8 mouse cellular contexts compared by ENCODE assay signal in the genomic region with DNA sequence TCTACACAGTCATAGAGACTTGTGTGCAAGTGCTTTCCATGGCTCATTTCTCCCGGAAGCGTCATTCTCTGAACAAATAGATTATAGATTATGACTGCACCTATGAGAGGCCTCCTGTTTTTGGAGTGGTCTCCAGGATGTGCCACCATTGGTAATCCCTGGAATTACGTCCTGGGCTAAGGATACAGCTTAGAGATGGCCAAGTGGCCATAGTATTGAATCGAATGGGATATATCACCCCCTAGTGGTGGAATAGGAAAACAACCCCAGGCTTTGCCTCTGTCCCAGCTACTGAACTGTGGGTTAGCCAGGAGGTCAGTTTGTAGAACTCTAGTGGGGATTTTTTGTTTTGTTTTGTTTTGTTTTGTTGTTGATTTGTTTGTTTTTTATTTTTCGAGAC. TPM values are rescaled to one million over a fixed set of nuclear protein-coding genes. Genes with fewer than 3 reads are reported as not detected.
DNase-seq lines count a peak whose midpoint lies in the region; ATAC-seq lines count a peak whose summit lies in the region.

No protein-coding gene starts in this region.

- no peaks in the 10 kb centered on the region for H3K4me1 ChIP-seq in embryonic facial prominence, embryonic 14.5 days (ENCODE audit: control insufficient read depth, insufficient read depth, low read length)
- no peaks in the 10 kb centered on the region for H3K4me1 ChIP-seq in stomach, embryonic 16.5 days (ENCODE audit: control insufficient read depth, insufficient read depth, low read length)

- no peak overlapping the region for H3K4me3 ChIP-seq in embryonic facial prominence, embryonic 14.5 days (ENCODE audit: low read depth, low read length)
- no peak overlapping the region for H3K4me3 ChIP-seq in stomach, embryonic 16.5 days (replicated peaks; ENCODE audit: low read length)

- no peak overlapping the region for H3K4me2 ChIP-seq in embryonic facial prominence, embryonic 14.5 days (ENCODE audit: low read depth, low read length)
- H3K4me2 ChIP-seq in stomach, embryonic 16.5 days (ENCODE audit: low read depth, low read length): no peak overlapping the region

- no peak overlapping the region for H3K27ac ChIP-seq in embryonic facial prominence, embryonic 14.5 days (replicated peaks; ENCODE audit: low read depth, low read length)
- H3K27ac ChIP-seq in stomach, embryonic 16.5 days (ENCODE audit: low read length): no peak overlapping the region

- H3K9me3 ChIP-seq in embryonic facial prominence, embryonic 14.5 days (ENCODE audit: control insufficient read depth, low read length): no peaks in the 10 kb centered on the region
- 0 out of 2 replicates have a peak, but pooled peaks cover under 1% of the 10 kb centered on the region for H3K9me3 ChIP-seq in stomach, embryonic 16.5 days (replicated peaks; ENCODE audit: control insufficient read depth, low read length)

- H3K36me3 ChIP-seq in embryonic facial prominence, embryonic 14.5 days (ENCODE audit: control insufficient read depth, insufficient read depth, low read length): no peaks in the 10 kb centered on the region
- H3K36me3 ChIP-seq in stomach, embryonic 16.5 days (ENCODE audit: control insufficient read depth, insufficient read depth, low read length): no peaks in the 10 kb centered on the region

- 36% methylated on average over 5 of the region's 5 CpGs for WGBS in embryonic facial prominence, embryonic 14.5 days
- 40% methylated on average over 5 of the region's 5 CpGs for WGBS in stomach, embryonic 16.5 days

- ATAC-seq in cerebellum, adult (ENCODE audit: insufficient number of reproducible peaks, low FRiP score, low TSS enrichment): peak; percentile 66; the same call in 1 of the 2 replicates
- peak; percentile 74 for ATAC-seq in embryonic facial prominence, embryonic 14.5 days (ENCODE audit: low read depth)
- ATAC-seq in stomach, embryonic 16.5 days (ENCODE audit: insufficient read depth, low FRiP score): 0 out of 2 replicates have a peak, but pooled peaks have one; percentile 63

- no peak overlapping the region for H3K9ac ChIP-seq in embryonic facial prominence, embryonic 14.5 days (ENCODE audit: low read depth, low read length)
- no peak overlapping the region for H3K9ac ChIP-seq in stomach, embryonic 16.5 days (ENCODE audit: low read length)

- no peaks in the 10 kb centered on the region for H3K27me3 ChIP-seq in embryonic facial prominence, embryonic 14.5 days (replicated peaks; ENCODE audit: control insufficient read depth, insufficient read depth, low read length)
- no peaks in the 10 kb centered on the region for H3K27me3 ChIP-seq in stomach, embryonic 16.5 days (ENCODE audit: control insufficient read depth, insufficient read depth, low read length)

- no peak for DNase-seq in cerebellum, adult 11 months
- DNase-seq in ovary, postnatal 14 days (ENCODE audit: low spot score): peak; percentile 22
- no peak for DNase-seq in ovary, postnatal 10 days (ENCODE audit: low spot score)
- DNase-seq in embryonic facial prominence, embryonic 14.5 days (ENCODE audit: low spot score): peak; percentile 47
- peak; percentile 39 for DNase-seq in kidney, postnatal 10 days
- DNase-seq in layer of hippocampus, adult 9-11 months: no peak

RNA-seq across cellular contexts. Expression of a gene that starts 21.4 kb away (rescaled TPM):
- 2.1 and 2.7 TPM in 2 replicates for polyA plus RNA-seq in embryonic facial prominence, embryonic 14.5 days (2014; fragmentation: Nextera tagmentation; extraction: Ambion mirVana)
- 0.95 and 1.4 TPM in 2 replicates for polyA plus RNA-seq in stomach, embryonic 16.5 days (2015; fragmentation: Nextera tagmentation; extraction: Ambion mirVana)

RNA-seq across cellular contexts. Expression of a gene that starts 23.2 kb away (rescaled TPM):
- polyA plus RNA-seq in embryonic facial prominence, embryonic 14.5 days (2014; fragmentation: Nextera tagmentation; extraction: Ambion mirVana): 9.1 and 10.3 TPM in 2 replicates
- polyA plus RNA-seq in stomach, embryonic 16.5 days (2015; fragmentation: Nextera tagmentation; extraction: Ambion mirVana): 18.7 and 20.2 TPM in 2 replicates

RNA-seq across cellular contexts. Expression of a gene that starts 25.6 kb away (rescaled TPM):
- 497 and 574 TPM in 2 replicates for polyA plus RNA-seq in embryonic facial prominence, embryonic 14.5 days (2014; fragmentation: Nextera tagmentation; extraction: Ambion mirVana)
- polyA plus RNA-seq in stomach, embryonic 16.5 days (2015; fragmentation: Nextera tagmentation; extraction: Ambion mirVana): 421 and 444 TPM in 2 replicates

Comparison
In these comparisons a context has a peak if more than half of its experiments do, and no peak if none do; other contexts are left out.
1. DNase-seq: peak in ovary, postnatal 14 days (single experiment), embryonic facial prominence, embryonic 14.5 days (single experiment) and kidney, postnatal 10 days (single experiment); none in cerebellum, adult 11 months (single experiment), ovary, postnatal 10 days (single experiment) and layer of hippocampus, adult 9-11 months (single experiment).
2. Peak in every context shown above with its lines, with median percentiles within 50 percentile points of each other: ATAC-seq.